Mouse (Mus musculus): ENCODE data around the gene Nphs1. TPM values are rescaled to one million over a fixed set of nuclear protein-coding genes. Genes with fewer than 3 reads are reported as not detected.

The Nphs1 gene
- polyA plus RNA-seq (2015; fragmentation: Illumina TruSeq; extraction: RNeasy Lipid Tissue Mini Kit (QIAGEN cat#74804); ENCODE audit: low read depth, low replicate concordance) = 1.9 TPM

GRCm38 (mm10) chr7:30457629-30458330 is at the start of gene Nphs1, which contains the start of gene Kirrel2:
Gene Nphs1, plus strand, starts transcription at chr7:30458315.
Gene Kirrel2, minus strand, starts transcription at chr7:30457690.

GRCm38 (mm10) chr7:30413596-30413995 is 44.5 kb upstream of the Nphs1 start, which contains the start of gene Tyrobp:
Gene Tyrobp, plus strand, starts transcription at chr7:30413760.

GRCm38 (mm10) chr7:30419561-30420499 is 38.3 kb upstream of the Nphs1 start, which contains the start of gene Hcst:
Gene Hcst, minus strand, starts transcription at chr7:30419854.

GRCm38 (mm10) chr7:30421175-30421889 is 36.8 kb upstream of the Nphs1 start, which contains the start of gene Nfkbid:
Gene Nfkbid, plus strand, starts transcription at chr7:30421732.

GRCm38 (mm10) chr7:30444971-30445751 is 13.0 kb upstream of the Nphs1 start, which contains the start of gene Aplp1:
Gene Aplp1, minus strand, starts transcription at chr7:30445535.

GRCm38 (mm10) chr7:30493401-30493931 is 35.4 kb downstream of the Nphs1 start, which contains the start of gene Prodh2:
Gene Prodh2, plus strand, starts transcription at chr7:30493622.

GRCm38 (mm10) chr7:30534633-30535577 is 76.8 kb downstream of the Nphs1 start, which contains the start of gene Arhgap33:
Gene Arhgap33, minus strand, starts transcription at chr7:30535060.

Other genes starting within 250 kb of the Nphs1 start
- 79.0 TPM for gene Polr2i, start 226.4 kb upstream of the Nphs1 start, polyA plus RNA-seq (2015; fragmentation: Illumina TruSeq; extraction: RNeasy Lipid Tissue Mini Kit (QIAGEN cat#74804); ENCODE audit: low read depth, low replicate concordance)
- gene Tbcb, start 226.0 kb upstream of the Nphs1 start, polyA plus RNA-seq (2015; fragmentation: Illumina TruSeq; extraction: RNeasy Lipid Tissue Mini Kit (QIAGEN cat#74804); ENCODE audit: low read depth, low replicate concordance) = 168 TPM
- not detected for gene Ovol3, start 222.6 kb upstream of the Nphs1 start, polyA plus RNA-seq (2015; fragmentation: Illumina TruSeq; extraction: RNeasy Lipid Tissue Mini Kit (QIAGEN cat#74804); ENCODE audit: low read depth, low replicate concordance)
- gene Thap8, start 178.2 kb upstream of the Nphs1 start, polyA plus RNA-seq (2015; fragmentation: Illumina TruSeq; extraction: RNeasy Lipid Tissue Mini Kit (QIAGEN cat#74804); ENCODE audit: low read depth, low replicate concordance) = not detected
- 1.8 TPM for gene Wdr62, start 177.9 kb upstream of the Nphs1 start, polyA plus RNA-seq (2015; fragmentation: Illumina TruSeq; extraction: RNeasy Lipid Tissue Mini Kit (QIAGEN cat#74804); ENCODE audit: low read depth, low replicate concordance)
- 504 TPM for gene Clip3, start 166.6 kb upstream of the Nphs1 start, polyA plus RNA-seq (2015; fragmentation: Illumina TruSeq; extraction: RNeasy Lipid Tissue Mini Kit (QIAGEN cat#74804); ENCODE audit: low read depth, low replicate concordance)
- 87.8 TPM for gene Alkbh6, start 149.6 kb upstream of the Nphs1 start, polyA plus RNA-seq (2015; fragmentation: Illumina TruSeq; extraction: RNeasy Lipid Tissue Mini Kit (QIAGEN cat#74804); ENCODE audit: low read depth, low replicate concordance)
- gene Syne4, start 143.5 kb upstream of the Nphs1 start, polyA plus RNA-seq (2015; fragmentation: Illumina TruSeq; extraction: RNeasy Lipid Tissue Mini Kit (QIAGEN cat#74804); ENCODE audit: low read depth, low replicate concordance) = 9.7 TPM
- 0.43 TPM for gene E130208F15Rik, start 136.6 kb upstream of the Nphs1 start, polyA plus RNA-seq (2015; fragmentation: Illumina TruSeq; extraction: RNeasy Lipid Tissue Mini Kit (QIAGEN cat#74804); ENCODE audit: low read depth, low replicate concordance)
- 11.2 TPM for gene Sdhaf1, start 134.4 kb upstream of the Nphs1 start, polyA plus RNA-seq (2015; fragmentation: Illumina TruSeq; extraction: RNeasy Lipid Tissue Mini Kit (QIAGEN cat#74804); ENCODE audit: low read depth, low replicate concordance)
- gene Lrfn3, start 95.5 kb upstream of the Nphs1 start, polyA plus RNA-seq (2015; fragmentation: Illumina TruSeq; extraction: RNeasy Lipid Tissue Mini Kit (QIAGEN cat#74804); ENCODE audit: low read depth, low replicate concordance) = 13.9 TPM
- 90.8 TPM for gene Tyrobp, start 44.6 kb upstream of the Nphs1 start, polyA plus RNA-seq (2015; fragmentation: Illumina TruSeq; extraction: RNeasy Lipid Tissue Mini Kit (QIAGEN cat#74804); ENCODE audit: low read depth, low replicate concordance)
- 1.6 TPM for gene Hcst, start 38.5 kb upstream of the Nphs1 start, polyA plus RNA-seq (2015; fragmentation: Illumina TruSeq; extraction: RNeasy Lipid Tissue Mini Kit (QIAGEN cat#74804); ENCODE audit: low read depth, low replicate concordance)
- gene Nfkbid, start 36.6 kb upstream of the Nphs1 start, polyA plus RNA-seq (2015; fragmentation: Illumina TruSeq; extraction: RNeasy Lipid Tissue Mini Kit (QIAGEN cat#74804); ENCODE audit: low read depth, low replicate concordance) = 2.7 TPM
- gene Aplp1, start 12.8 kb upstream of the Nphs1 start, polyA plus RNA-seq (2015; fragmentation: Illumina TruSeq; extraction: RNeasy Lipid Tissue Mini Kit (QIAGEN cat#74804); ENCODE audit: low read depth, low replicate concordance) = 972 TPM
- 9.7 TPM for gene Kirrel2, start 625 bp upstream of the Nphs1 start, polyA plus RNA-seq (2015; fragmentation: Illumina TruSeq; extraction: RNeasy Lipid Tissue Mini Kit (QIAGEN cat#74804); ENCODE audit: low read depth, low replicate concordance)
- gene Prodh2, start 35.3 kb downstream of the Nphs1 start, polyA plus RNA-seq (2015; fragmentation: Illumina TruSeq; extraction: RNeasy Lipid Tissue Mini Kit (QIAGEN cat#74804); ENCODE audit: low read depth, low replicate concordance) = not detected
- 95.4 TPM for gene Arhgap33, start 76.7 kb downstream of the Nphs1 start, polyA plus RNA-seq (2015; fragmentation: Illumina TruSeq; extraction: RNeasy Lipid Tissue Mini Kit (QIAGEN cat#74804); ENCODE audit: low read depth, low replicate concordance)
- gene Hspb6, start 93.9 kb downstream of the Nphs1 start, polyA plus RNA-seq (2015; fragmentation: Illumina TruSeq; extraction: RNeasy Lipid Tissue Mini Kit (QIAGEN cat#74804); ENCODE audit: low read depth, low replicate concordance) = 7.9 TPM
- 4.5 TPM for gene Proser3, start 94.0 kb downstream of the Nphs1 start, polyA plus RNA-seq (2015; fragmentation: Illumina TruSeq; extraction: RNeasy Lipid Tissue Mini Kit (QIAGEN cat#74804); ENCODE audit: low read depth, low replicate concordance)
- gene Lin37, start 101.5 kb downstream of the Nphs1 start, polyA plus RNA-seq (2015; fragmentation: Illumina TruSeq; extraction: RNeasy Lipid Tissue Mini Kit (QIAGEN cat#74804); ENCODE audit: low read depth, low replicate concordance) = 51.4 TPM
- gene U2af1l4, start 105.0 kb downstream of the Nphs1 start, polyA plus RNA-seq (2015; fragmentation: Illumina TruSeq; extraction: RNeasy Lipid Tissue Mini Kit (QIAGEN cat#74804); ENCODE audit: low read depth, low replicate concordance) = 85.7 TPM
- 6.7 TPM for gene Gm49396, start 105.0 kb downstream of the Nphs1 start, polyA plus RNA-seq (2015; fragmentation: Illumina TruSeq; extraction: RNeasy Lipid Tissue Mini Kit (QIAGEN cat#74804); ENCODE audit: low read depth, low replicate concordance)
- 158 TPM for gene Psenen, start 105.3 kb downstream of the Nphs1 start, polyA plus RNA-seq (2015; fragmentation: Illumina TruSeq; extraction: RNeasy Lipid Tissue Mini Kit (QIAGEN cat#74804); ENCODE audit: low read depth, low replicate concordance)
- gene Igflr1, start 107.1 kb downstream of the Nphs1 start, polyA plus RNA-seq (2015; fragmentation: Illumina TruSeq; extraction: RNeasy Lipid Tissue Mini Kit (QIAGEN cat#74804); ENCODE audit: low read depth, low replicate concordance) = 1.5 TPM
- gene Kmt2b, start 130.4 kb downstream of the Nphs1 start, polyA plus RNA-seq (2015; fragmentation: Illumina TruSeq; extraction: RNeasy Lipid Tissue Mini Kit (QIAGEN cat#74804); ENCODE audit: low read depth, low replicate concordance) = 25.9 TPM
- gene Zbtb32, start 140.6 kb downstream of the Nphs1 start, polyA plus RNA-seq (2015; fragmentation: Illumina TruSeq; extraction: RNeasy Lipid Tissue Mini Kit (QIAGEN cat#74804); ENCODE audit: low read depth, low replicate concordance) = not detected
- 1.1 TPM for gene Upk1a, start 154.5 kb downstream of the Nphs1 start, polyA plus RNA-seq (2015; fragmentation: Illumina TruSeq; extraction: RNeasy Lipid Tissue Mini Kit (QIAGEN cat#74804); ENCODE audit: low read depth, low replicate concordance)
- 1,546 TPM for gene Cox6b1, start 167.8 kb downstream of the Nphs1 start, polyA plus RNA-seq (2015; fragmentation: Illumina TruSeq; extraction: RNeasy Lipid Tissue Mini Kit (QIAGEN cat#74804); ENCODE audit: low read depth, low replicate concordance)
- gene Etv2, start 177.5 kb downstream of the Nphs1 start, polyA plus RNA-seq (2015; fragmentation: Illumina TruSeq; extraction: RNeasy Lipid Tissue Mini Kit (QIAGEN cat#74804); ENCODE audit: low read depth, low replicate concordance) = not detected
- gene Rbm42, start 192.0 kb downstream of the Nphs1 start, polyA plus RNA-seq (2015; fragmentation: Illumina TruSeq; extraction: RNeasy Lipid Tissue Mini Kit (QIAGEN cat#74804); ENCODE audit: low read depth, low replicate concordance) = 72.4 TPM
- 6.4 TPM for gene Haus5, start 206.7 kb downstream of the Nphs1 start, polyA plus RNA-seq (2015; fragmentation: Illumina TruSeq; extraction: RNeasy Lipid Tissue Mini Kit (QIAGEN cat#74804); ENCODE audit: low read depth, low replicate concordance)
- gene Pmis2, start 213.3 kb downstream of the Nphs1 start, polyA plus RNA-seq (2015; fragmentation: Illumina TruSeq; extraction: RNeasy Lipid Tissue Mini Kit (QIAGEN cat#74804); ENCODE audit: low read depth, low replicate concordance) = not detected
- not detected for gene 2200002J24Rik, start 240.6 kb downstream of the Nphs1 start, polyA plus RNA-seq (2015; fragmentation: Illumina TruSeq; extraction: RNeasy Lipid Tissue Mini Kit (QIAGEN cat#74804); ENCODE audit: low read depth, low replicate concordance)

Data from brain, adult 10 weeks (tissue).